Mouse (Mus musculus) hematopoietic stem cell, adult 5-6 weeks (primary cell): ENCODE measurements around the gene Ddx39. TPM values are rescaled to one million over a fixed set of nuclear protein-coding genes. Genes with fewer than 3 reads are reported as not detected.

Source experiments
- ATAC-seq, 2 experiments: fragments of 125-278 bp in 1 of 2; replicated peaks in 1 of 2; 2 replicates each; pipeline ENCODE4 v1.8.0; 2016 to 2017; ENCODE audit warnings: inconsistent platforms in 2 of 2, mild to moderate bottlenecking in 2 of 2, moderate number of reproducible peaks in 2 of 2, low read depth in 1 of 2, moderate TSS enrichment in 1 of 2; ENCODE audit not compliant: low FRiP score in 2 of 2, poor library complexity in 2 of 2, severe bottlenecking in 2 of 2, insufficient read depth in 1 of 2, low TSS enrichment in 1 of 2
- total RNA-seq: library from RNA; stranded (forward); fragments of 172-1452, 232-1000 nt; gene quantifications from 2 replicates; pipeline ENCODE4 v1.2.3, GENCODE M21; 2017

Ddx39 gene
- total RNA-seq, 1 experiment from 2014 or later, result 61.0 TPM

- ATAC-seq, result peak; percentile 39 to 72
Observed at GRCm38 (mm10) chr8:83747661-83748346, 32.8 kb downstream of the Ddx39 start.

GRCm38 (mm10) chr8:83748708-83749107, 33.7 kb downstream of the Ddx39 start:
- ATAC-seq, result peak; percentile 90 to 91

- ATAC-seq, result no peak
Observed at GRCm38 (mm10) chr8:83749265-83749664, 34.3 kb downstream of the Ddx39 start.

- ATAC-seq, result no peak
Observed at GRCm38 (mm10) chr8:83754149-83754548, 39.2 kb downstream of the Ddx39 start.

- ATAC-seq, result no peak
Observed at GRCm38 (mm10) chr8:83756273-83756672, 41.3 kb downstream of the Ddx39 start.

GRCm38 (mm10) chr8:83757084-83757607, 42.2 kb downstream of the Ddx39 start:
- no peak for ATAC-seq

GRCm38 (mm10) chr8:83758298-83758697, 43.3 kb downstream of the Ddx39 start:
- ATAC-seq, result no peak

GRCm38 (mm10) chr8:83759231-83759759, 44.3 kb downstream of the Ddx39 start:
- no peak for ATAC-seq

GRCm38 (mm10) chr8:83764116-83764515, 49.1 kb downstream of the Ddx39 start:
- ATAC-seq, result no peak

GRCm38 (mm10) chr8:83764717-83765116, 49.7 kb downstream of the Ddx39 start:
- no peak for ATAC-seq

GRCm38 (mm10) chr8:83765663-83766062, 50.7 kb downstream of the Ddx39 start:
- no peak for ATAC-seq

- peak; percentile 51 to 75 for ATAC-seq
Observed at GRCm38 (mm10) chr8:83767442-83767841, 52.5 kb downstream of the Ddx39 start.

GRCm38 (mm10) chr8:83768526-83768925, 53.5 kb downstream of the Ddx39 start:
- ATAC-seq, result peak; percentile 49 to 54; a peak in 3 of 4 replicates

- ATAC-seq, result no peak
Observed at GRCm38 (mm10) chr8:83769720-83770119, 54.7 kb downstream of the Ddx39 start.

GRCm38 (mm10) chr8:83770669-83771068, 55.7 kb downstream of the Ddx39 start:
- ATAC-seq, result no peak

- ATAC-seq, result no peak
Observed at GRCm38 (mm10) chr8:83771791-83772190, 56.8 kb downstream of the Ddx39 start.

GRCm38 (mm10) chr8:83772701-83773451, 57.9 kb downstream of the Ddx39 start:
- ATAC-seq, result peak; percentile 70 to 73

GRCm38 (mm10) chr8:83773452-83773846, 58.5 kb downstream of the Ddx39 start:
- ATAC-seq, result no peak
